Mouse (Mus musculus): ENCODE results near the gene Olfr486.
"Not testable (repeated sequence)": the region's sequence is repeated elsewhere in the genome, so short reads cannot be mapped to it uniquely, and the experiment has no call there.

Olfr486 gene

DNA sequence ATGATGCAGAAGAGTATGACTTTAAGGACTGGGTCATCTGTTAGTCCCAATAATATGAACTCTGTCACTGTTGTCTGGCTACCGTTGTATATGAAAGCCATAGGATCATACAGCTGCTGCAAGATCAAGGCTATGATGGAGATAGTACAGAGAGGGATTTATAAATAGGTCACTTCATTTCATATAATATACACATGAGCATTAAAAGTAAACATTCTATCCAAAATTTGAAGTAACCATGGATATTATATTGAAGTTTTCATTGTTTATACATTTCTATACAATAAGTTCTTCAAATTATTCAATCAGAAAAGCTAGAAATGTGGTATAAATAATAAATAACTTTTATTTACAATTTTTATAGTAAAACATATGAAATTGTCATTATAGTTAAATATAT, at the start of gene Olfr486:
Gene Olfr486, minus strand, starts transcription at position 101 of the 400 bp plus-strand sequence.
- DNase-seq: not testable (repeated sequence)

DNA sequence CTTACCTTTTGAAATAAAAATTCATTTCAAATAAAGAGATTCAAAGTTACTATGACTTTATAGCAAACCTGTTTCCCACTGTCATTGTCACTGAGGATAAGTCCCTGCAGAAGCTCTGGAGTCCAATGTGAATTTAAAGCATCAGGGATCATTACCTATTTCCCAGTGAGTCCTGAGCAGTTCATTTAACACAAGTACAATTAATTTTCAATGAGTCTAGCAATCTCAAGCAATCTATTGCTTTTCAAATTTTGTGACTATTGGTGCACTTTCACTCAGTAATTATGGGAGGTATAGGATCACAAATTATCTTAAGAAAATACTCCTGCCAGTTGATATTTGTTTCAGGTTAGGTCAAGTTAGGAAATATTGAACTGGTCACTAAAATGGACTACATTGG, 42.0 kb upstream of the Olfr486 start, which contains the start of gene Olfr487:
Gene Olfr487, minus strand, starts transcription at position 101 of the 400 bp plus-strand sequence.
- not testable (repeated sequence) for DNase-seq

DNA sequence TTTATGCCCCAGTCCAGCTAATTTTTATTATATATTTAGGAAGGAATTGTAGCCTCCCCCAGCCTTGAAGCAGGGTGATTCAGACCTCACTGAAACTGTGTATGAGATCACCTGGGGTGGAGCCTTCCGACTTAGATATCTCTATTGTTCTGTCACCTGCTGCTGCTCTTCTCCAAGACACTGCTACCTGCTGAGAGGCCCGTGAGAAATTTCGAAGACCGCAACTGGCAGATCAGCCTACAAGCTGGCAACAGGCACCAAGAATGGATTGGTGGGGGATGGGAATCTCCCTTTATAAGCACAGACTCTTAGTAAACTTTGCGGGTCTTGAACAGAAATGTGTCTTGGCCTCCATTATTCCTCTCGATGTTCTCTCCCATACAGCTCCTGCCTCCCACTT, 24.4 kb upstream of the Olfr486 start:
- DNase-seq: no peak

DNA sequence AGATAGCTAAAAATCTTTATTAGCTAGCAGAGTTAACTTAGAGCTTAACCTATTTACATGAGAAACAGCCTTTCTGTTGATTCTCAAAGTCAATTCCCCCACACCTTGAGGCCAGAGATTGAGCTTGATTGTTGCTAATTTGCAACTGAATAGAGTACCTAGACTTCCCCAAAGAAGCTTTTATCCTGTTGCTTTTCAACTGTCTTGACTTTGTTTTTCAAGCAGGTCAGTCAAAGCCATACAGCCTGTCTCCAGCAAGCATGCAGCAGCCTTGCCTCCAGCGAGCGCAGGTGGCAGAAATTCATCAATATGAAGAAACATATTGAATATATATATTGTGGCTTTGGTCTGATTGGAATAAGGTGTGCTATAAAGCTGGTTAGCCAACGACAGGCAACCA, 23.8 kb upstream of the Olfr486 start:
- not testable (repeated sequence) for DNase-seq

DNA sequence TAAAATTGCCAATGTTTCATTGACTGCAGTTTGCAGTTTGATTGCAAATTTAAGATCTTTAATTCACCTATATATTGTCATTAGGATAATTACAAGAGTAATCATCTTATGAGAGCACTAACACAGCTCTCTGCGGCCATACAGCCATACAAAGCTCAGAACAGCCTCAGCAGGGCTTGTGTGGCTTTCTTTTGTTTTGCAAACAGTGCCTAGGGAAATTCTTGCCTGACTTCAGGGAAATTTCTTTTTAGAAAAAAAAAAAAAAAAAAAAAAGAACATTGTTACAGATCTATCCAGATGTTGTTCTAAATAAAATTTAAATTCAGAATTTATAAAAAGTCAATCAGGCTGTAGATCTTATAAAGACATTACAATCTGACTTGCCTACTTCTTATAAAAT, 20.2 kb upstream of the Olfr486 start:
- DNase-seq: not testable (repeated sequence)

DNA sequence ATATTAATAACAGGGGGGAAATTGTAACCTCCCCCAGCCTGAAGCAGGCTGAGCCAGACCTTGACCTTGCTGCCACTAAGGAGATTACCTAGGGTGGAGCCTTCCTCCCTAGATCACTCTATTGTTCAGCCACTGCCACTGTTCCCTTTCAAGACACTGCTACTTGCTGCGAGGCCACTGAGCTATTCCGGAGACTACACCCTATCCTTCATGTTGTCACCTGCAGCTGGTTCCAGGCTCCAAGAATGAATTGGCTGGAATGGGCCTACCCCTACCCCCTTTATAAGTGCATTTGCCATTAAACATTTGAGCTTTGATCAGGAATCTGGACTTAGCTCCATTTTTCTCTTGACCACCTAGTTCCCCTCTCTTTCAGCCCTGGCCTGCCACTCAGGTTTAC, 18.7 kb upstream of the Olfr486 start:
- DNase-seq: not testable (repeated sequence)

DNA sequence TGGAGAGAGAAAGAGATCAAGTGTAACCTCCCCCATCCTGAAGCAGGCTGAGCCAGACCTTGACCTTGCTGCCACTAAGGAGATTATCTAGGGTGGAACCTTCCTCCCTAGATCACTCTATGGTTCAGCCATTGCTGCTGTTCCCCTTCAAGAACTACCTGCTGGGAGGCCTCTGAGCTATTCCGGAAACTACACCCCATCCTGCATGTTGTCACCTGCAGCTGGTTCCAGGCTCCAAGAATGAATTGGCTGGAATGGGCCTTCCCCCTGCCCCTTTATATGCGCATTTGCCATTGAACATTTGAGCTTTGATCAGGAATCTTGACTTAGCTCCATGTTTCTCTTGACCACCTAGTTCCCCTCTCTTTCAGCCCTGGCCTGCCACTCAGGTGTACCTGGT, 12.7 kb upstream of the Olfr486 start:
- not testable (repeated sequence) for DNase-seq

DNA sequence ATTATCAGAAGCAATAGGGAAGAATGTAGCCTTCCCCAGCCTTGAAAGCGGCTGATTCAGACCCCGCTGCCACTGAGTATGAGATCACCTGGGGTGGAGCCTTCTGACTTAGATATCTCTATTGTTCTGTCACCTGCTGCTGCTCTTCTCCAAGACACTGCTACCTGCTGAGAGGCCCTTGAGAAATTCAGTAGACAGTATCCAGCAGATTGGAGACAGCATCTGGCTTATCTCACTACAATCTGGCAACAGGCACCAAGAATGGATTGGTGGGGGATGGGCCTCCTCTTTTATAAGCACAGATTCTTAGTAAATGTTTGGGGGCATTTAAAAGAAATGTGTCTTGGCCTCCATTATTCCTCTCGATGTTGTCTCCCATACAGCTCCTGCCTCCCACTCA, 11.9 kb upstream of the Olfr486 start:
- DNase-seq: not testable (repeated sequence)

DNA sequence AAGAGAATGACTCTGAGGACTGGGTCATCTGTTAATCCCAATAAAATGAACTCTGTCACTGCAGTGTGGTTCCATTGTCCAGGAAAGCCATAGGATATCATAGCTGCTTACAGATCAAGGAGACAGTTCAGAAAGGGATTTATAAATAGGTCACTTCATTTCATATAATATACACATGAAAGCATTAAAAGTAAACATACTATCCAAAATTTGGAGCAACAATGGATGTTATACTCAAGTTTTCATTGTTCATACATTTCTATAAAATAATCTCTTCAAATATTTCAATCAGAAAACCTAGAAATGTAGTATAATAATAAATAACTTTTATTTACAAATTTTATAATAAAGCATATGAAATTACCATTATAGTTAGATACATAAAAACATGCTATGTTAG, 12.8 kb downstream of the Olfr486 start, which contains the start of gene Olfr485:
Gene Olfr485, minus strand, starts transcription at position 101 of the 400 bp plus-strand sequence.
- DNase-seq: no peak

DNA sequence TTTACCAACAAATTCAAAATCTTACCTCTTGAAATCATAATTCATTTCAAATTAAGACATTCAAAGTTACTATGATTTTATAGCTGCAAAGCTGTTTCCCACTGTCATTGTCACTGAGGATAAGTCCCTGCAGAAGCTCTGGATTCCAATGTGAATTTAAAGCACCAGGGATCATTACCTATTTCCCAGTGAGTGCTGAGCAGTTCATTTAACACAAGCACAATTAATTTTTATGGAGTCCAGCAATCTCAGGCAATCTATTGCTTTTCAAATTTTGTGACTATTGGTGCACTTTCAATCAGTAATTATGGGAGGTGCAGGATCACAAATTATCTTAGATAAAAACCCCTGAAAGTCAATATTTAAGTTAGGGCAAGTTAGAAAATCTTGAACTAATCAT, 45.2 kb downstream of the Olfr486 start, which contains the start of gene Olfr484:
Gene Olfr484, minus strand, starts transcription at position 101 of the 400 bp plus-strand sequence.
- no peak for DNase-seq
